In the genomic region with DNA sequence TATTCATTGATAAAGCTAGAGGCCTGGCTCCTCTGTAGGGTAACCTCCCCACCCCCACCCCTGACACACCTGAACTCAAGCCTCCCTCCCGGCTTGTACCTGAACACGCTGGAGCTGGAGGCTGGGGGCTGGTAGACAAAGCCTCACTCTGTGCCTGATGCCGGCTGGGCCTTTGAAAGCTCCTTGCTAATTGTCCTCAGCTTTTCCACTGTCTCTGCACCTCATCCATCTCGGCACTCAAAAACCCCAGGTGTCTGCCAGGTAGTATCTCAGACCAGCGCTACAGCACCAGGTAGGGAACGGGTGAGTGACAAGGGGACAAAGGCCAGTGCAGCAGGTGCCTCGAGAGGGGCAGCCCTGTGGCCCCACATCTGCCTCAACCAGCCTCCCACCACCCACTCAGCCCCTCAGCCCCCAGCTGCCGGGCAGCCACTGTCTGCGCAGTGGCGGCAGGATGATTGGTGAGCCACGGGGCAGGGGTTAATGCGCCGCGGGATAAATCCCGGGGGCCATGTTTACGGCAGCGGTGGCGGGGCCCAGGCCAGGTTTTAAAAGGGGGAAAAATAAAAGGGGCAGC, we compare ENCODE assay signal across 12 mouse cellular contexts. TPM values are rescaled to one million over a fixed set of nuclear protein-coding genes. Genes with fewer than 3 reads are reported as not detected.
A peak's percentile ranks its signal among the peaks of the same experiment; 100 is the strongest.
DNase-seq lines count a peak whose midpoint lies in the region; ATAC-seq and TF ChIP-seq lines count a peak whose summit lies in the region.
"Had no signal": no experiment of that assay in that cellular context is flagged by ENCODE, and none has a peak within 500 bp of the region (broad histone marks: within the 10 kb centered on the region; RNA-seq: fewer than 3 reads in every experiment).

No protein-coding gene starts in this region.

- peak overlapping the region; percentile 10; the same call in 1 of the 2 replicates for H3K4me2 ChIP-seq in heart, embryonic 11.5 days
- peak overlapping the region; percentile 26; the same call in 1 of the 2 replicates for H3K4me2 ChIP-seq in hindbrain, embryonic 14.5 days (replicated peaks)
- H3K4me2 ChIP-seq in midbrain, embryonic 13.5 days (replicated peaks) = peak overlapping the region; percentile 4; the same call in 1 of the 2 replicates

- H3K36me3 ChIP-seq in heart, embryonic 11.5 days (ENCODE audit: control insufficient read depth, insufficient read depth, low read length) = no peaks in the 10 kb centered on the region
- H3K36me3 ChIP-seq in ES-E14 (ENCODE audit: control insufficient read depth, insufficient read depth, low read length, poor library complexity, severe bottlenecking) = no peaks in the 10 kb centered on the region
- H3K36me3 ChIP-seq in hindbrain, embryonic 14.5 days (replicated peaks; ENCODE audit: control insufficient read depth, insufficient read depth) = no peaks in the 10 kb centered on the region
- no peaks in the 10 kb centered on the region for H3K36me3 ChIP-seq in midbrain, embryonic 13.5 days
- no peaks in the 10 kb centered on the region for H3K36me3 ChIP-seq in thymus, adult 2 months (ENCODE audit: control insufficient read depth, insufficient read depth, low read length)

- 13% methylated on average over 18 of the region's 18 CpGs for WGBS in heart, embryonic 11.5 days (ENCODE audit: insufficient replicate concordance)
- WGBS in hindbrain, embryonic 14.5 days = 4% methylated on average over 18 of the region's 18 CpGs
- 6% methylated on average over 18 of the region's 18 CpGs for WGBS in midbrain, embryonic 13.5 days
- WGBS in thymus, adult 2 months = 92% methylated on average over 18 of the region's 18 CpGs

- no peak for TF ChIP-seq POLR2A in thymus, adult 2 months (IDR thresholded peaks at IDR 0.05; ENCODE audit: control insufficient read depth, extremely low read depth, insufficient read depth, low read length, poor library complexity)

- H3K4me1 ChIP-seq in heart, embryonic 11.5 days (ENCODE audit: control insufficient read depth, insufficient read depth, low read length) = peaks cover 14% of the 10 kb centered on the region
- H3K4me1 ChIP-seq in ES-E14 (ENCODE audit: control insufficient read depth in 2 of 2, insufficient read depth in 2 of 2, low read length in 2 of 2, poor library complexity in 1 of 2) = peaks cover 11 to 39% of the 10 kb centered on the region in 2 experiments
- peaks cover 34% of the 10 kb centered on the region for H3K4me1 ChIP-seq in hindbrain, embryonic 14.5 days (replicated peaks; ENCODE audit: control insufficient read depth, insufficient read depth, low read length)
- peaks cover 66% of the 10 kb centered on the region for H3K4me1 ChIP-seq in midbrain, embryonic 13.5 days (replicated peaks)
- H3K4me1 ChIP-seq in thymus, adult 2 months (replicated peaks; ENCODE audit: control insufficient read depth, insufficient read depth, low read length) = peaks cover 10% of the 10 kb centered on the region

- no peak overlapping the region for H3K27ac ChIP-seq in heart, embryonic 11.5 days (ENCODE audit: low read depth, low read length)
- no peak overlapping the region for H3K27ac ChIP-seq in ES-E14 (ENCODE audit: insufficient read depth, low read depth, low read length, poor library complexity, severe bottlenecking)
- H3K27ac ChIP-seq in hindbrain, embryonic 14.5 days = no peak overlapping the region
- H3K27ac ChIP-seq in midbrain, embryonic 13.5 days = no peak overlapping the region
- no peak overlapping the region for H3K27ac ChIP-seq in thymus, adult 2 months (ENCODE audit: control insufficient read depth, insufficient read depth, low read length)

- no peak overlapping the region for H3K9ac ChIP-seq in heart, embryonic 11.5 days (ENCODE audit: low read depth, low read length)
- 0 out of 2 replicates have a peak overlapping the region, but pooled peaks have one; percentile 14 for H3K9ac ChIP-seq in ES-E14 (ENCODE audit: insufficient read depth, low read depth, low read length, poor library complexity, severe bottlenecking)
- H3K9ac ChIP-seq in hindbrain, embryonic 14.5 days = peak overlapping the region; percentile 38; the same call in 1 of the 2 replicates
- peak overlapping the region; percentile 28; the same call in 1 of the 2 replicates for H3K9ac ChIP-seq in midbrain, embryonic 13.5 days (replicated peaks)
- H3K9ac ChIP-seq: liver, postnatal 0 days had no signal

- DNase-seq in heart, postnatal 25 days (ENCODE audit: low spot score) = no peak
- no peak for DNase-seq in ES-E14 (ENCODE audit: low read depth, low spot score)
- DNase-seq in hindbrain, embryonic 14.5 days (ENCODE audit: low spot score) = no peak
- no peak for DNase-seq in thymus, adult 2 months
- DNase-seq: cerebellum, adult 8-10 months; kidney, postnatal 14 days; liver, postnatal 0 days had no signal

- H3K9me3 ChIP-seq in heart, embryonic 11.5 days (replicated peaks; ENCODE audit: control insufficient read depth, low read length) = no peaks in the 10 kb centered on the region
- H3K9me3 ChIP-seq in ES-E14 (ENCODE audit: control insufficient read depth, insufficient read depth, low read depth, low read length) = no peaks in the 10 kb centered on the region
- H3K9me3 ChIP-seq in hindbrain, embryonic 14.5 days (ENCODE audit: control insufficient read depth, low read length) = no peaks in the 10 kb centered on the region
- no peaks in the 10 kb centered on the region for H3K9me3 ChIP-seq in midbrain, embryonic 13.5 days

- TF ChIP-seq CTCF in thymus, adult 2 months (IDR thresholded peaks at IDR 0.05; ENCODE audit: borderline replicate concordance, control insufficient read depth, extremely low read depth, insufficient read depth, low read length, poor library complexity) = no peak

- intact Hi-C loops in heart, postnatal 25 days (cut with DNase I) = no loop called here

- no peak overlapping the region for H3K4me3 ChIP-seq in heart, embryonic 11.5 days (ENCODE audit: low read depth, low read length)
- peak overlapping the region; percentile 43 to 51 for H3K4me3 ChIP-seq in ES-E14 (ENCODE audit: insufficient read depth in 1 of 2, low read depth in 1 of 2, low read length in 2 of 2, poor library complexity in 1 of 2, severe bottlenecking in 1 of 2)
- no peak overlapping the region for H3K4me3 ChIP-seq in hindbrain, embryonic 14.5 days (replicated peaks; ENCODE audit: low read length)
- H3K4me3 ChIP-seq in midbrain, embryonic 13.5 days (replicated peaks) = no peak overlapping the region
- no peak overlapping the region for H3K4me3 ChIP-seq in thymus, adult 2 months (ENCODE audit: control insufficient read depth, insufficient read depth, low read length)
- H3K4me3 ChIP-seq: erythroblast, embryonic 14.5 days had no signal

- H3K27me3 ChIP-seq in heart, embryonic 11.5 days (ENCODE audit: control insufficient read depth, insufficient read depth, low read length) = peaks cover 72% of the 10 kb centered on the region
- peaks cover 32% of the 10 kb centered on the region for H3K27me3 ChIP-seq in hindbrain, embryonic 14.5 days (ENCODE audit: control insufficient read depth, insufficient read depth, low read length)
- peaks cover 68% of the 10 kb centered on the region for H3K27me3 ChIP-seq in midbrain, embryonic 13.5 days
- H3K27me3 ChIP-seq in thymus, adult 2 months (ENCODE audit: control insufficient read depth, insufficient read depth, low read length) = no peaks in the 10 kb centered on the region

- ATAC-seq in heart, embryonic 11.5 days (replicated peaks; ENCODE audit: insufficient number of reproducible peaks, low FRiP score, low TSS enrichment) = no peak
- ATAC-seq in hindbrain, embryonic 14.5 days (ENCODE audit: low FRiP score) = no peak
- no peak for ATAC-seq in midbrain, embryonic 13.5 days
- no peak for ATAC-seq in cerebellum, adult (ENCODE audit: insufficient number of reproducible peaks, low FRiP score, low TSS enrichment)
- ATAC-seq in erythroblast, adult 5-6 weeks (replicated peaks; ENCODE audit: low FRiP score, poor library complexity, severe bottlenecking) = no peak
- ATAC-seq: liver, postnatal 0 days had no signal

- in situ Hi-C loops in ES-E14 (cut with MboI; ENCODE audit: low sequenced_read_pairs in 2 of 2, unreplicated experiment in 2 of 2) = no loop called here

TF ChIP-seq in ES-E14, 5 proteins besides CTCF, POLR2A, EP300 and RAD21 (continues in another document):
- TF ChIP-seq ZNF384 (IDR thresholded peaks at IDR 0.05; ENCODE audit: low read depth, low read length) = no peak
- TF ChIP-seq HCFC1 (IDR thresholded peaks at IDR 0.05; ENCODE audit: borderline replicate concordance, insufficient read depth, low read length) = no peak
- TF ChIP-seq CHD2 (IDR thresholded peaks at IDR 0.05; ENCODE audit: low read depth, low read length) = no peak
- no peak for TF ChIP-seq MAFK (IDR thresholded peaks at IDR 0.05; ENCODE audit: insufficient read depth, low read depth, low read length)

RNA-seq across cellular contexts. Expression of gene Otub1, which starts 20.3 kb away (rescaled TPM):
- 172 and 186 TPM in 2 replicates for polyA plus RNA-seq in heart, embryonic 11.5 days (2014; fragmentation: Nextera tagmentation; extraction: Ambion mirVana)
- 10 to 100 TPM; 74.7 to 82.3 TPM for total RNA-seq in heart, postnatal 25 days (2021)
- total RNA-seq in ES-E14 (2012; rRNA removed) = 117 and 123 TPM in 2 replicates
- polyA plus RNA-seq in hindbrain, embryonic 14.5 days (2014; fragmentation: Nextera tagmentation; extraction: Ambion mirVana) = 231 and 234 TPM in 2 replicates
- 247 and 260 TPM in 2 replicates for polyA plus RNA-seq in midbrain, embryonic 13.5 days (2015; fragmentation: Nextera tagmentation; extraction: Ambion mirVana)
- polyA plus RNA-seq in thymus, adult 2 months (2012; rRNA removed) = 176 and 191 TPM in 2 replicates
- 17.3 TPM in 2 replicates for total RNA-seq in erythroblast, adult 5-6 weeks (2015; ENCODE audit: low replicate concordance)
- total RNA-seq in erythroblast, adult 5-6 weeks (2017; ENCODE audit: low replicate concordance) = 15.5 and 23.1 TPM in 2 replicates

RNA-seq across cellular contexts. Expression of gene Cox8a, which starts 31.6 kb away (rescaled TPM):
- 1,752 and 1,771 TPM in 2 replicates for polyA plus RNA-seq in heart, embryonic 11.5 days (2014; fragmentation: Nextera tagmentation; extraction: Ambion mirVana)
- 100 to 1,000 TPM; 407 to 462 TPM for total RNA-seq in heart, postnatal 25 days (2021)
- 882 and 1,211 TPM in 2 replicates for total RNA-seq in ES-E14 (2012; rRNA removed)
- polyA plus RNA-seq in hindbrain, embryonic 14.5 days (2014; fragmentation: Nextera tagmentation; extraction: Ambion mirVana) = 1,225 and 1,275 TPM in 2 replicates
- 750 and 771 TPM in 2 replicates for polyA plus RNA-seq in midbrain, embryonic 13.5 days (2015; fragmentation: Nextera tagmentation; extraction: Ambion mirVana)
- polyA plus RNA-seq in thymus, adult 2 months (2012; rRNA removed) = 1,690 and 1,818 TPM in 2 replicates
- 177 and 188 TPM in 2 replicates for total RNA-seq in erythroblast, adult 5-6 weeks (2015; ENCODE audit: low replicate concordance)
- total RNA-seq in erythroblast, adult 5-6 weeks (2017; ENCODE audit: low replicate concordance) = 51.3 and 166 TPM in 2 replicates

RNA-seq across cellular contexts. Expression of gene Naa40, which starts 55.2 kb away (rescaled TPM):
- 62.1 and 68.6 TPM in 2 replicates for polyA plus RNA-seq in heart, embryonic 11.5 days (2014; fragmentation: Nextera tagmentation; extraction: Ambion mirVana)
- total RNA-seq in heart, postnatal 25 days (2021) = 10 to 100 TPM; 14.4 to 17.7 TPM
- 50.9 and 56.1 TPM in 2 replicates for total RNA-seq in ES-E14 (2012; rRNA removed)
- polyA plus RNA-seq in hindbrain, embryonic 14.5 days (2014; fragmentation: Nextera tagmentation; extraction: Ambion mirVana) = 67.6 and 69.1 TPM in 2 replicates
- polyA plus RNA-seq in midbrain, embryonic 13.5 days (2015; fragmentation: Nextera tagmentation; extraction: Ambion mirVana) = 73.7 and 74.6 TPM in 2 replicates
- polyA plus RNA-seq in thymus, adult 2 months (2012; rRNA removed) = 55.9 and 71.6 TPM in 2 replicates
- total RNA-seq in erythroblast, adult 5-6 weeks (2015; ENCODE audit: low replicate concordance) = 12.5 and 20.1 TPM in 2 replicates
- 14.5 and 15.1 TPM in 2 replicates for total RNA-seq in erythroblast, adult 5-6 weeks (2017; ENCODE audit: low replicate concordance)

Comparison
In these comparisons a context has a peak if more than half of its experiments do, and no peak if none do; other contexts are left out.
1. H3K4me3 ChIP-seq: peak in ES-E14 (2 of 2); none in heart, embryonic 11.5 days (single experiment), hindbrain, embryonic 14.5 days (single experiment), midbrain, embryonic 13.5 days (single experiment) and thymus, adult 2 months (single experiment).
2. Peak in every context shown above with its lines, with median percentiles within 50 percentile points of each other: H3K4me2 ChIP-seq.